Mouse (Mus musculus) heart, adult 2 months (tissue): ENCODE measurements at regions not wholly inside any gene's neighbourhood (a gene's known extent, or its start where the extent isn't known, plus 50 kb on each side); places are given as distances from the start of the nearest gene placed in this dataset.
A peak's percentile ranks its signal among the peaks of the same experiment; 100 is the strongest.

Source experiments
- DNase-seq, 2 experiments: peaks; one replicate each; pipeline ENCODE4 v3.0.0; 2021
- H3K27ac ChIP-seq: fragments of 200-600 bp; 2 replicates; pipeline ENCODE4 v1.8.1; 2022
- H3K27me3 ChIP-seq: fragments of 200-500 bp; 2 replicates; pipeline ENCODE4 v1.6.1; 2012; ENCODE audit warnings: mild to moderate bottlenecking, low read length, inconsistent platforms, mixed read lengths; ENCODE audit not compliant: control insufficient read depth, insufficient read depth
- H3K36me3 ChIP-seq: fragments of 200-500 bp; 2 replicates; pipeline ENCODE4 v1.6.1; 2012; ENCODE audit warnings: low read length, inconsistent platforms; ENCODE audit not compliant: control insufficient read depth, insufficient read depth
- H3K4me1 ChIP-seq: fragments of 200-500 bp; 2 replicates; pipeline ENCODE4 v1.6.1; 2011; ENCODE audit warnings: low read length; ENCODE audit not compliant: control insufficient read depth, insufficient read depth
- H3K4me3 ChIP-seq: fragments of 200-600 bp; 2 replicates; pipeline ENCODE4 v1.8.1; 2022
- H3K79me2 ChIP-seq: fragments of 200-500 bp; replicated peaks from 2 replicates; pipeline ENCODE4 v1.6.1; 2012; ENCODE audit warnings: mild to moderate bottlenecking, inconsistent platforms, low read length, moderate library complexity, mixed read lengths; ENCODE audit not compliant: control insufficient read depth, insufficient read depth
- H3K9ac ChIP-seq: fragments of 200-500 bp; 2 replicates; pipeline ENCODE4 v1.6.1; 2012; ENCODE audit warnings: low read depth, mild to moderate bottlenecking, control low read depth, inconsistent platforms, low read length, mixed read lengths
- CTCF ChIP-seq: fragments of 200-600 bp; IDR thresholded peaks from 2 replicates; pipeline ENCODE4 v1.8.1; 2022; ENCODE audit warnings: antibody characterized with exemption, mild to moderate bottlenecking, moderate library complexity
- EP300 ChIP-seq: fragments of 200-500 bp; IDR thresholded peaks from 2 replicates; pipeline ENCODE4 v1.6.1; 2011; ENCODE audit warnings: low read depth, low read length, control low read depth; ENCODE audit not compliant: insufficient read depth
- POLR2A ChIP-seq: fragments of 200-500 bp; IDR thresholded peaks from 2 replicates; pipeline ENCODE4 v1.6.1; 2011; ENCODE audit warnings: mild to moderate bottlenecking, low read depth, low read length, control low read depth; ENCODE audit not compliant: insufficient read depth
- WGBS: fragments of 180-500 bp; shearing (Covaris S2); methylation state at CpG from one replicate; pipeline ENCODE4 v1.1.7; 2018; 5-methylcytosine and 5-hydroxymethylcytosine counted together
- intact Hi-C: fragments of 180-260 bp; cut with DNase I; formaldehyde crosslinking; loops from one replicate; pipeline ENCODE4 v1.15.1; 2025

GRCm38 (mm10) chr10:72347949-72348663, 306.5 kb upstream of the Zwint start:
- WGBS = 79% methylated on average over 2 of the region's 2 CpGs
- H3K4me3 ChIP-seq = no peak overlapping the region
- no peak overlapping the region for H3K9ac ChIP-seq
- intact Hi-C loops = no loop called here
- H3K27me3 ChIP-seq = no peaks in the 10 kb centered on the region
- no peaks in the 10 kb centered on the region for H3K36me3 ChIP-seq
- DNase-seq = no peak
- TF ChIP-seq CTCF (no peak), EP300 (no peak), POLR2A (no peak)
- H3K4me1 ChIP-seq = no peaks in the 10 kb centered on the region
- no peaks in the 10 kb centered on the region for H3K79me2 ChIP-seq
- H3K27ac ChIP-seq = no peak overlapping the region

- TF ChIP-seq POLR2A = no peak
- TF ChIP-seq EP300 = no peak
- TF ChIP-seq CTCF = no peak
- H3K36me3 ChIP-seq = no peaks in the 10 kb centered on the region
- no peak for DNase-seq
- no peaks in the 10 kb centered on the region for H3K4me1 ChIP-seq
- H3K27ac ChIP-seq = no peak overlapping the region
- no peak overlapping the region for H3K4me3 ChIP-seq
- H3K27me3 ChIP-seq = no peaks in the 10 kb centered on the region
- no peaks in the 10 kb centered on the region for H3K79me2 ChIP-seq
- intact Hi-C loops = no loop called here
- no peak overlapping the region for H3K9ac ChIP-seq
Observed at GRCm38 (mm10) chr10:72352810-72353209, 301.8 kb upstream of the Zwint start.

GRCm38 (mm10) chr10:72353515-72353914, 301.1 kb upstream of the Zwint start:
- WGBS = 47% methylated on average over 2 of the region's 2 CpGs
- Histone ChIP-seq H3K79me2 (no peaks in the 10 kb centered on the region), H3K27me3 (no peaks in the 10 kb centered on the region), H3K9ac (no peak overlapping the region), H3K36me3 (no peaks in the 10 kb centered on the region), H3K4me1 (no peaks in the 10 kb centered on the region), H3K27ac (no peak overlapping the region), H3K4me3 (no peak overlapping the region)
- intact Hi-C loops = no loop called here
- no peak for DNase-seq
- no peak for TF ChIP-seq POLR2A
- no peak for TF ChIP-seq CTCF
- TF ChIP-seq EP300 = no peak

DNA sequence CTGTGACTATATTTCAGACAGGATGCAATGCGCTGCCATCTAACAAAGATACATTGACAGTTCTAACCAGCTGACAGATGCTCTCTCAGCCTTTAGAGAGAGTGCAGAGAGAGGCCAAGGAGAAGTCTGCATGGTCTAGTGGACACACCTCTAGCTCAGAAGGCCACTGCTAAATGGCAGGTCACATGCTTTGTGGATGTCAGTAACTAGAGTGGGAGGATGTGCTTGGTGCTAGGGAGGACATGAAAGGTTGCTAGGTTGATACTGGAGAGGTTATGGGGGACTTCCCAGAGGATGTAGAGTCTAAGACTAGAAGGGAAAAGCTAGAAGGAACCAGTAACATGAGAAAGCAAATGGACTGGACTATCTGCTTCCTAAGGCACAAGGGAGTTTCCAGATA, 271.3 kb upstream of the Zwint start:
- intact Hi-C loops = no loop called here
- no peak overlapping the region for H3K27ac ChIP-seq

DNA sequence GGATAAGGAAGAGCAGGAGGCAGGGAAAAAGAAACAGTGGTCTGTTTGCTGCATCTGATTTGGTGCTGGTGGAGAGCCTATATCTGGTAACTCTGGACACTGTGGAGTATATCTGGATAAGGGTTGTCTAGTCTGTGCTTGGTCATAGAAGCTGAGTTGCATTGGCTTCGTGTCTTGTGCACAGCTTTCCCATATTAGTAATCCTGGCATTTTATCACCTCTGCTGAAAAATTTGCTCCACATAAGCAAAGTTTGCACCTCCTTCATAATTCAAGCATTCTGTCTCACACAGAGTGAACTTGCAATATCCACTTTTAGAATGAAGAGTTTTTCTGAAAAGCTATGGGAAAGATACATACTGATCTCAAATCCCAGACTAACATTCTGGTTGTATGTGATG, 269.8 kb upstream of the Zwint start:
- Histone ChIP-seq H3K27me3 (no peaks in the 10 kb centered on the region), H3K36me3 (no peaks in the 10 kb centered on the region), H3K79me2 (no peaks in the 10 kb centered on the region), H3K4me3 (no peak overlapping the region), H3K9ac (no peak overlapping the region), H3K4me1 (no peaks in the 10 kb centered on the region), H3K27ac (no peak overlapping the region)
- no peak for TF ChIP-seq CTCF
- TF ChIP-seq POLR2A = no peak
- no peak for TF ChIP-seq EP300
- intact Hi-C loops = no loop called here
- 52% methylated on average over 1 of the region's 1 CpGs for WGBS
- no peak for DNase-seq

More for the DNA sequence above, 271.3 kb upstream of the Zwint start:
- no peak overlapping the region for H3K9ac ChIP-seq
- no peak overlapping the region for H3K4me3 ChIP-seq
- H3K27me3 ChIP-seq = no peaks in the 10 kb centered on the region
- TF ChIP-seq POLR2A (no peak), EP300 (no peak), CTCF (no peak)
- no peaks in the 10 kb centered on the region for H3K36me3 ChIP-seq
- 85% methylated on average over 1 of the region's 1 CpGs for WGBS
- H3K79me2 ChIP-seq = no peaks in the 10 kb centered on the region
- DNase-seq = no peak
- H3K4me1 ChIP-seq = no peaks in the 10 kb centered on the region

DNA sequence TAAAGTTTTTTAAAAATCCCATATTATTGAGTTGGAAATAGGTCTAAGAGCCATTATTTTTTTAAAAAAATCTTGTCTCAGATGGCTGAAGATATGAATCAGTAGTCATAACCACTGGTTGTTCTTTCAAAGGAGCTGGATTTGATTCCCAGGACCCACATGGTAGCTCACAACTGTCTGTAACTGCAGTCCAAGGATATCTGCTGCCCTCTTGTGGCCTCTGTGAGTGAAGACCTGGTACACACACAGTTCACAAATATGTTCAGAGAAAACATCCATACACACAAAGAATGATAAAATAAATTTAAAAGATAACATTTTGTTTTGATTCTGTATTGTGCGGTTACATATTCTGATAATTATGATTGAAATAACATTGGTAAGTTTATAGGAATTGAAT, 263.2 kb upstream of the Zwint start:
- WGBS = 86% methylated on average over 1 of the region's 1 CpGs
- intact Hi-C loops = no loop called here
- Histone ChIP-seq H3K27ac (no peak overlapping the region), H3K9ac (no peak overlapping the region), H3K4me1 (no peaks in the 10 kb centered on the region), H3K27me3 (no peaks in the 10 kb centered on the region), H3K4me3 (no peak overlapping the region), H3K36me3 (no peaks in the 10 kb centered on the region), H3K79me2 (no peaks in the 10 kb centered on the region)
- peak; percentile 57 for TF ChIP-seq CTCF
- no peak for TF ChIP-seq POLR2A
- no peak for TF ChIP-seq EP300
- no peak for DNase-seq
